Mouse (Mus musculus): ENCODE data around the gene Soga1.

GRCm38 (mm10) chr2:157043556-157043955 is 35.5 kb downstream of the Soga1 start:
- TF ChIP-seq CTCF (IDR thresholded peaks at IDR 0.05; ENCODE audit: extremely low read depth, insufficient read depth, insufficient read length, insufficient replicate concordance) (no peak), POLR2A (IDR thresholded peaks at IDR 0.05; ENCODE audit: low read depth, low read length) (no peak)

Data from spleen, adult 2 months (tissue).